Mouse (Mus musculus): Measurements from ENCODE around the gene Gngt2. TPM values are rescaled to one million over a fixed set of nuclear protein-coding genes. Genes with fewer than 3 reads are reported as not detected.

Gngt2 gene
- 8.1 and 9.8 TPM in 2 replicates for polyA plus RNA-seq (2014; fragmentation: Nextera tagmentation; extraction: Ambion mirVana)

DNA sequence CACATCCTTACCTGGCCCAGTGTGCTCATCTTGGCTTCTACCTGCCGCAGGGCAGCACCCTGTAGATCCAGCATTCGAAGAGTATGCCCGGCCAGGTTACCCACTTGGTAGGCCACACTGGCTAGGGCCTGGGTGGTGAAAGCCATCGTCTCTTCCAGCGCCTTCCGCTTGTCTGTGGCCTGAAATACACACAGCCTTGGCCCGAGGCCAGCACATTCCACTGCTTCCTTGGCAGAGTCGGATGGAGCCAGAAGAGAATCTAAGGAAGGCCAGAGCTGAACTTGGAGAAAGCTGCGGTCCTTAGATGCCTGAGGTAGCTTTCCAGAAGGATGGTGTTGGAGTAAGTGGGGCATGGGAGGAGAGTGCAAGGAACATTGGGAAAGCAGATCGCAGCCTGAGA lies at the start of gene Gngt2:
TSS of gene Gngt2 (plus strand) at position 158 of the 400 bp plus-strand sequence.
- no peaks in the 10 kb centered on the region for H3K36me3 ChIP-seq (ENCODE audit: control insufficient read depth, insufficient read depth, low read length)
- WGBS: 87% methylated on average over 10 of the region's 10 CpGs
- ATAC-seq (ENCODE audit: insufficient number of reproducible peaks, low FRiP score, low TSS enrichment, low read depth) (no peak), DNase-seq (ENCODE audit: low spot score) (no peak)
- no peaks in the 10 kb centered on the region for H3K9me3 ChIP-seq (ENCODE audit: control insufficient read depth, low read length)
- no peak within 1 kb of the TSS for H3K4me3 ChIP-seq (ENCODE audit: low read depth, low read length)
- H3K9ac ChIP-seq (ENCODE audit: low read length): no peak within 1 kb of the TSS
- no peak within 1 kb of the TSS for H3K27ac ChIP-seq (replicated peaks; ENCODE audit: low read depth, low read length)
- H3K27me3 ChIP-seq (ENCODE audit: control insufficient read depth, insufficient read depth, low read length): peaks cover 43% of the 10 kb centered on the region
- H3K4me2 ChIP-seq (ENCODE audit: low read depth, severe bottlenecking): no peak within 1 kb of the TSS
- peaks cover 12% of the 10 kb centered on the region for H3K4me1 ChIP-seq (ENCODE audit: control insufficient read depth, insufficient read depth, low read length)

- ATAC-seq (ENCODE audit: insufficient number of reproducible peaks, low FRiP score, low TSS enrichment, low read depth) (no peak), DNase-seq (ENCODE audit: low spot score) (no peak)
- Histone ChIP-seq H3K27ac (replicated peaks; ENCODE audit: low read depth, low read length) (no peak overlapping the region), H3K9me3 (ENCODE audit: control insufficient read depth, low read length) (no peaks in the 10 kb centered on the region), H3K9ac (ENCODE audit: low read length) (no peak overlapping the region), H3K4me3 (ENCODE audit: low read depth, low read length) (no peak overlapping the region), H3K4me1 (ENCODE audit: control insufficient read depth, insufficient read depth, low read length) (no peaks in the 10 kb centered on the region), H3K36me3 (ENCODE audit: control insufficient read depth, insufficient read depth, low read length) (no peaks in the 10 kb centered on the region), H3K27me3 (ENCODE audit: control insufficient read depth, insufficient read depth, low read length) (no peaks in the 10 kb centered on the region), H3K4me2 (ENCODE audit: low read depth, severe bottlenecking) (no peak overlapping the region)
- WGBS: 83% methylated on average over 8 of the region's 8 CpGs
These were observed 47.5 kb upstream of the Gngt2 start for GRCm38 (mm10) chr11:95789451-95789891.

GRCm38 (mm10) chr11:95791787-95792186 lies 45.2 kb upstream of the Gngt2 start:
- H3K4me3 ChIP-seq (ENCODE audit: low read depth, low read length): no peak overlapping the region
- no peaks in the 10 kb centered on the region for H3K9me3 ChIP-seq (ENCODE audit: control insufficient read depth, low read length)
- peaks cover 9% of the 10 kb centered on the region; the same call in 1 of the 2 replicates for H3K27me3 ChIP-seq (ENCODE audit: control insufficient read depth, insufficient read depth, low read length)
- H3K4me1 ChIP-seq (ENCODE audit: control insufficient read depth, insufficient read depth, low read length): peaks cover 2% of the 10 kb centered on the region; the same call in 1 of the 2 replicates
- no peak overlapping the region for H3K27ac ChIP-seq (replicated peaks; ENCODE audit: low read depth, low read length)
- WGBS: 79% methylated on average over 13 of the region's 13 CpGs
- DNase-seq (ENCODE audit: low spot score) (no peak), ATAC-seq (ENCODE audit: insufficient number of reproducible peaks, low FRiP score, low TSS enrichment, low read depth) (no peak)
- no peak overlapping the region for H3K9ac ChIP-seq (ENCODE audit: low read length)
- H3K4me2 ChIP-seq (ENCODE audit: low read depth, severe bottlenecking): no peak overlapping the region
- H3K36me3 ChIP-seq (ENCODE audit: control insufficient read depth, insufficient read depth, low read length): no peaks in the 10 kb centered on the region

GRCm38 (mm10) chr11:95792950-95793509 lies 44.0 kb upstream of the Gngt2 start:
- Histone ChIP-seq H3K4me2 (ENCODE audit: low read depth, severe bottlenecking) (no peak overlapping the region), H3K27ac (replicated peaks; ENCODE audit: low read depth, low read length) (no peak overlapping the region), H3K36me3 (ENCODE audit: control insufficient read depth, insufficient read depth, low read length) (no peaks in the 10 kb centered on the region), H3K9ac (ENCODE audit: low read length) (no peak overlapping the region), H3K9me3 (ENCODE audit: control insufficient read depth, low read length) (no peaks in the 10 kb centered on the region), H3K27me3 (ENCODE audit: control insufficient read depth, insufficient read depth, low read length) (peaks cover 12% of the 10 kb centered on the region; the same call in 1 of the 2 replicates), H3K4me1 (ENCODE audit: control insufficient read depth, insufficient read depth, low read length) (peaks cover 4% of the 10 kb centered on the region; the same call in 1 of the 2 replicates), H3K4me3 (ENCODE audit: low read depth, low read length) (no peak overlapping the region)
- no peak for ATAC-seq (ENCODE audit: insufficient number of reproducible peaks, low FRiP score, low TSS enrichment, low read depth)
- no peak for DNase-seq (ENCODE audit: low spot score)
- WGBS: 92% methylated on average over 8 of the region's 8 CpGs

- DNase-seq (ENCODE audit: low spot score): no peak
- WGBS: 85% methylated on average over 5 of the region's 5 CpGs
These were observed 42.8 kb upstream of the Gngt2 start for GRCm38 (mm10) chr11:95794201-95794600.

DNA sequence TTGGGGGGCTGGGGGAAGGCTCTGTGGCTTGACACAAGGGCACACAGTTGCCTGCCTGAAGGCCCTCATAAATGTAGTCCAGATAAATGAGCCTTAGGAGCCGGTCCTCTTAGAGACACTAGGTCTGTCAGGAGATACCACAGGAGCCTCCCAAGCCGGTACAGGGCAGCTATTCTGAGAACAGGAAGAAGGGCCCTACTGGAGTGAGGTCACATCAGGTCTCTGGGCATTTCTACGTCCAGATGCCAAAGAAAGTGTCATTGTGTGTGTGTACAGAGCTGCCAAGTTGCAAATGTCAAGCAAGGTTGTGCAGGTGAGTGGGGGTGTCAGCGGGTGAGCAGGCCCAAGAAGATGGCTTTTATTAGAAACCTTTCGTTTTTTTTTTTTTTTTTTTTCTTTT lies 41.4 kb upstream of the Gngt2 start:
- 60% methylated on average over 5 of the region's 5 CpGs for WGBS
- Histone ChIP-seq H3K9me3 (ENCODE audit: control insufficient read depth, low read length) (no peaks in the 10 kb centered on the region), H3K27me3 (ENCODE audit: control insufficient read depth, insufficient read depth, low read length) (peaks cover 12% of the 10 kb centered on the region; the same call in 1 of the 2 replicates), H3K4me3 (ENCODE audit: low read depth, low read length) (no peak overlapping the region), H3K4me1 (ENCODE audit: control insufficient read depth, insufficient read depth, low read length) (peaks cover 4% of the 10 kb centered on the region; the same call in 1 of the 2 replicates), H3K9ac (ENCODE audit: low read length) (no peak overlapping the region), H3K27ac (replicated peaks; ENCODE audit: low read depth, low read length) (no peak overlapping the region), H3K36me3 (ENCODE audit: control insufficient read depth, insufficient read depth, low read length) (no peaks in the 10 kb centered on the region), H3K4me2 (ENCODE audit: low read depth, severe bottlenecking) (no peak overlapping the region)
- DNase-seq (ENCODE audit: low spot score) (no peak), ATAC-seq (ENCODE audit: insufficient number of reproducible peaks, low FRiP score, low TSS enrichment, low read depth) (no peak)

More at GRCm38 (mm10) chr11:95794201-95794600, 42.8 kb upstream of the Gngt2 start:
- H3K27me3 ChIP-seq (ENCODE audit: control insufficient read depth, insufficient read depth, low read length): peaks cover 12% of the 10 kb centered on the region; the same call in 1 of the 2 replicates
- no peak overlapping the region for H3K27ac ChIP-seq (replicated peaks; ENCODE audit: low read depth, low read length)
- H3K4me3 ChIP-seq (ENCODE audit: low read depth, low read length): no peak overlapping the region
- H3K4me2 ChIP-seq (ENCODE audit: low read depth, severe bottlenecking): no peak overlapping the region
- peaks cover 4% of the 10 kb centered on the region; the same call in 1 of the 2 replicates for H3K4me1 ChIP-seq (ENCODE audit: control insufficient read depth, insufficient read depth, low read length)
- ATAC-seq (ENCODE audit: insufficient number of reproducible peaks, low FRiP score, low TSS enrichment, low read depth): no peak
- no peaks in the 10 kb centered on the region for H3K36me3 ChIP-seq (ENCODE audit: control insufficient read depth, insufficient read depth, low read length)
- H3K9ac ChIP-seq (ENCODE audit: low read length): no peak overlapping the region
- H3K9me3 ChIP-seq (ENCODE audit: control insufficient read depth, low read length): no peaks in the 10 kb centered on the region

- Histone ChIP-seq H3K9ac (ENCODE audit: low read length) (no peak overlapping the region), H3K4me1 (ENCODE audit: control insufficient read depth, insufficient read depth, low read length) (no peaks in the 10 kb centered on the region), H3K9me3 (ENCODE audit: control insufficient read depth, low read length) (peaks cover 4% of the 10 kb centered on the region; the same call in 1 of the 2 replicates), H3K27ac (replicated peaks; ENCODE audit: low read depth, low read length) (no peak overlapping the region), H3K36me3 (ENCODE audit: control insufficient read depth, insufficient read depth, low read length) (no peaks in the 10 kb centered on the region), H3K4me2 (ENCODE audit: low read depth, severe bottlenecking) (no peak overlapping the region), H3K4me3 (ENCODE audit: low read depth, low read length) (no peak overlapping the region), H3K27me3 (ENCODE audit: control insufficient read depth, insufficient read depth, low read length) (no peaks in the 10 kb centered on the region)
- 71% methylated on average over 5 of the region's 5 CpGs for WGBS
- ATAC-seq (ENCODE audit: insufficient number of reproducible peaks, low FRiP score, low TSS enrichment, low read depth): no peak
- DNase-seq (ENCODE audit: low spot score): no peak
These were observed 32.0 kb upstream of the Gngt2 start for GRCm38 (mm10) chr11:95805010-95805409.

DNA sequence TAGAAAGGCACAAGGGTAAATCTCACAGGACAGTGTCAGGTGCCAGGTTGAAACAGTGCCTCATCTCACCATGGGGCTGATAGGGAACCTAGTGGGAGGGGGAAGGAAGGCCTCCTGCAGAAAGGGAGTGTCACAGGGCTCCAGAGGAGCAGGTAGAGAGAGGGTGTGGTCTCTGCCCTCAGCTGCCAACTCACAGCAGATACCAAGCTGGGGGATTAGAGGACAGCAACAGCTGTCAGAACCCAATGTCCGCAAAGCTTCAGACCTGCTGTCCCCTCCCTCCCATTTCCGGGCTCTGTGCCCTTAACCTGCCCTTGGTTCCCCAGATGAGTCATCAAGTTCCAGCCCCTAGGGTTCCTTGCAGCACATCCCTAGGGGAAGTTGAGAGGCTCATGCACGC lies 31.5 kb upstream of the Gngt2 start:
- Histone ChIP-seq H3K4me2 (ENCODE audit: low read depth, severe bottlenecking) (no peak overlapping the region), H3K4me1 (ENCODE audit: control insufficient read depth, insufficient read depth, low read length) (no peaks in the 10 kb centered on the region), H3K9ac (ENCODE audit: low read length) (no peak overlapping the region), H3K27ac (replicated peaks; ENCODE audit: low read depth, low read length) (no peak overlapping the region), H3K27me3 (ENCODE audit: control insufficient read depth, insufficient read depth, low read length) (no peaks in the 10 kb centered on the region), H3K4me3 (ENCODE audit: low read depth, low read length) (no peak overlapping the region), H3K9me3 (ENCODE audit: control insufficient read depth, low read length) (peaks cover 4% of the 10 kb centered on the region; the same call in 1 of the 2 replicates), H3K36me3 (ENCODE audit: control insufficient read depth, insufficient read depth, low read length) (no peaks in the 10 kb centered on the region)
- ATAC-seq (ENCODE audit: insufficient number of reproducible peaks, low FRiP score, low TSS enrichment, low read depth): no peak
- 28% methylated on average over 3 of the region's 3 CpGs for WGBS
- DNase-seq (ENCODE audit: low spot score): no peak

Data from limb, embryonic 11.5 days (tissue).